16 mouse cellular contexts compared by ENCODE assay signal in the genomic region with DNA sequence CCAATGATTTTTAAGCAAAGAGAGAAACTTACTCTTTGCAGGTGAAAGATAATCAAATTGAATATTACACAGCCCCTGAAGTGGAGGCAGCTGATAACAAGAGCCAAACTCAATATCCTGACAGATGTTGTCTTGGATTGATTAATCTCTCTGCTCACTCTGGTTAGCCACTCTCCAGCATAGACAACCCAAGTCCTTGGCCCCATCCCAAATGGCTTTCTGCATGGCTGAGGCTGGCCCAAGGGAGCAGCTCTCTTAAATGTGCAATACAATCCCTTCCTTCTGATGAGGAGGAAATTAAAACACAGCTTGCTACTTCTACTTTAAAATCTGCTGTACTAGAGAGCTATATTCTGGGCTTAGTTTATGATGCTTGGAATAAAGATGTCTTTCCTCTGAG.
DNase-seq lines count a peak whose midpoint lies in the region; ATAC-seq lines count a peak whose summit lies in the region.
"Had no signal": no experiment of that assay in that cellular context is flagged by ENCODE, and none has a peak within 500 bp of the region (broad histone marks: within the 10 kb centered on the region; RNA-seq: fewer than 3 reads in every experiment).

No protein-coding gene starts in this region.

- no peak for ATAC-seq in monocyte, adult 5-6 weeks (replicated peaks; ENCODE audit: insufficient number of reproducible peaks, low FRiP score, low TSS enrichment, poor library complexity, severe bottlenecking)

- no peak overlapping the region for H3K27ac ChIP-seq in heart, embryonic 10.5 days
- H3K27ac ChIP-seq: left cerebral cortex, adult 2 months; liver, embryonic 14.5 days; neural tube, embryonic 13.5 days had no signal

- no peaks in the 10 kb centered on the region for H3K27me3 ChIP-seq in heart, embryonic 10.5 days (ENCODE audit: insufficient read depth, poor library complexity, severe bottlenecking)
- H3K27me3 ChIP-seq: neural tube, embryonic 13.5 days had no signal

- no peaks in the 10 kb centered on the region for H3K9me3 ChIP-seq in heart, embryonic 10.5 days
- H3K9me3 ChIP-seq: neural tube, embryonic 13.5 days had no signal

- no peak overlapping the region for H3K4me3 ChIP-seq in heart, embryonic 10.5 days
- H3K4me3 ChIP-seq: left cerebral cortex, adult 2 months; neural tube, embryonic 13.5 days had no signal

- H3K4me1 ChIP-seq in heart, embryonic 10.5 days = no peaks in the 10 kb centered on the region

- H3K36me3 ChIP-seq in heart, embryonic 10.5 days = no peaks in the 10 kb centered on the region
- H3K36me3 ChIP-seq: G1E; neural tube, embryonic 13.5 days had no signal

- peak; percentile 59 to 65 for DNase-seq in heart, adult 18-20 months
- no peak for DNase-seq in heart, embryonic 10.5 days (ENCODE audit: low spot score)
- DNase-seq in MN1 (ENCODE audit: low spot score) = peak; percentile 54
- peak; percentile 48 for DNase-seq in cerebellum, adult 11-12 months
- DNase-seq in gastrocnemius, postnatal 10 days = peak; percentile 9
- DNase-seq in retina, embryonic 14.5 days (ENCODE audit: low spot score) = no peak
- DNase-seq: embryo, embryonic 11 days; kidney, adult 11 months; midbrain, embryonic 14.5 days; right cerebral cortex, adult 18-20 months; thymus, postnatal 14 days had no signal

Comparison
In these comparisons a context has a peak if more than half of its experiments do, and no peak if none do; other contexts are left out.
1. DNase-seq: peak in heart, adult 18-20 months (2 of 2), MN1 (single experiment), cerebellum, adult 11-12 months (single experiment) and gastrocnemius, postnatal 10 days (single experiment); none in heart, embryonic 10.5 days (single experiment) and retina, embryonic 14.5 days (single experiment).